ENCODE assay signal across 14 mouse cellular contexts in the genomic region with DNA sequence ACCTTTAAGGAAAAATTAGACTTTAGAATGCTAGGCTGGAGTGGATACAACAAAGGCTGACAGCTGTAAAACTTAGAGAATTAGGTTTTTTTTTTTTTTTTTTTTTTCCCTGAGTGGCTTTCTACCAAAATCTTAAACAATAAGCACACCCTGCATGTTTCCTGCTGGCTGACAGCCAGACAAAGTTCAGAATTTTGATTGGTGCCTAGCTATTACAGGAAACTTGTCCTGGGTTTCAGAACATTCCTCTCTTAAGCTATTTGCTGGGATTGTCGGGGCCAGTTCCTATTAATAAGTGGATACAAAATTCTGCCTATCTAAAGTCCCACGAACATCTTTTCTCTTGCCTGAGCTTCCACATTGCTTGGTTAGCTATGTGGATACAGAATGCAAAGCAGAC.
DNase-seq lines count a peak whose midpoint lies in the region; ATAC-seq lines count a peak whose summit lies in the region.
"Had no signal": no experiment of that assay in that cellular context is flagged by ENCODE, and none has a peak within 500 bp of the region (broad histone marks: within the 10 kb centered on the region; RNA-seq: fewer than 3 reads in every experiment).

No protein-coding gene starts in this region.

- no peak overlapping the region for H3K4me2 ChIP-seq in forebrain, embryonic 14.5 days (ENCODE audit: low read length)
- H3K4me2 ChIP-seq in forebrain, embryonic 13.5 days, result no peak overlapping the region
- H3K4me2 ChIP-seq: embryonic facial prominence, embryonic 12.5 days; midbrain, embryonic 13.5 days had no signal

- no peak overlapping the region for H3K27ac ChIP-seq in forebrain, embryonic 14.5 days (ENCODE audit: low read depth, low read length)
- H3K27ac ChIP-seq in forebrain, embryonic 13.5 days, result no peak overlapping the region
- H3K27ac ChIP-seq: embryonic facial prominence, embryonic 12.5 days; midbrain, embryonic 13.5 days had no signal

- no peaks in the 10 kb centered on the region for H3K27me3 ChIP-seq in forebrain, embryonic 14.5 days (replicated peaks; ENCODE audit: control insufficient read depth, insufficient read depth, low read length)
- H3K27me3 ChIP-seq in forebrain, embryonic 13.5 days, result no peaks in the 10 kb centered on the region
- H3K27me3 ChIP-seq: embryonic facial prominence, embryonic 12.5 days; midbrain, embryonic 13.5 days had no signal

- H3K9me3 ChIP-seq in forebrain, embryonic 14.5 days (replicated peaks; ENCODE audit: control insufficient read depth, low read length), result no peaks in the 10 kb centered on the region
- no peaks in the 10 kb centered on the region for H3K9me3 ChIP-seq in forebrain, embryonic 13.5 days (replicated peaks)
- H3K9me3 ChIP-seq: embryonic facial prominence, embryonic 12.5 days; midbrain, embryonic 13.5 days had no signal

- peak; percentile 23 for DNase-seq in forebrain, embryonic 14.5 days (ENCODE audit: low spot score)
- peak; percentile 21 for DNase-seq in Muller cell, postnatal 12 days (ENCODE audit: inconsistent ontology term)
- peak; percentile 79 for DNase-seq in heart, adult 8-10 months (ENCODE audit: low spot score)
- DNase-seq in kidney, postnatal 10 days, result peak; percentile 73
- DNase-seq in cerebellum, postnatal 4 days (ENCODE audit: low spot score in 2 of 2), result no peak
- DNase-seq in left cerebral cortex, adult 18-20 months (ENCODE audit: low spot score in 2 of 2), result no peak
- DNase-seq in right cerebral cortex, postnatal 36 days (ENCODE audit: low spot score in 2 of 2), result no peak
- DNase-seq: liver; spleen, adult 18-20 months; thymus, adult 2 months had no signal

- 39% methylated on average over 2 of the region's 2 CpGs for WGBS in forebrain, embryonic 14.5 days
- 42% methylated on average over 2 of the region's 2 CpGs for WGBS in forebrain, embryonic 13.5 days

- H3K4me1 ChIP-seq in forebrain, embryonic 14.5 days (ENCODE audit: control insufficient read depth, insufficient read depth, low read length), result peaks cover 10% of the 10 kb centered on the region; the same call in 1 of the 2 replicates
- peaks cover 17% of the 10 kb centered on the region for H3K4me1 ChIP-seq in forebrain, embryonic 13.5 days
- H3K4me1 ChIP-seq: embryonic facial prominence, embryonic 12.5 days had no signal

- H3K9ac ChIP-seq in forebrain, embryonic 14.5 days (ENCODE audit: low read length), result no peak overlapping the region
- H3K9ac ChIP-seq in forebrain, embryonic 13.5 days, result no peak overlapping the region
- H3K9ac ChIP-seq: embryonic facial prominence, embryonic 12.5 days; midbrain, embryonic 13.5 days had no signal

- ATAC-seq in forebrain, embryonic 14.5 days, result no peak
- ATAC-seq in forebrain, embryonic 13.5 days, result no peak
- ATAC-seq: CD4-positive, CD25-positive, alpha-beta regulatory T cell, adult 4 months; midbrain, embryonic 13.5 days had no signal

- H3K36me3 ChIP-seq in forebrain, embryonic 14.5 days (ENCODE audit: control insufficient read depth, insufficient read depth, low read length), result no peaks in the 10 kb centered on the region
- no peaks in the 10 kb centered on the region for H3K36me3 ChIP-seq in forebrain, embryonic 13.5 days (ENCODE audit: poor library complexity, severe bottlenecking)
- H3K36me3 ChIP-seq: embryonic facial prominence, embryonic 12.5 days; midbrain, embryonic 13.5 days had no signal

- no peak overlapping the region for H3K4me3 ChIP-seq in forebrain, embryonic 14.5 days (ENCODE audit: low read depth, low read length)
- H3K4me3 ChIP-seq in forebrain, embryonic 13.5 days, result no peak overlapping the region
- H3K4me3 ChIP-seq: embryonic facial prominence, embryonic 12.5 days; midbrain, embryonic 13.5 days had no signal

Comparison
In these comparisons a context has a peak if more than half of its experiments do, and no peak if none do; other contexts are left out.
1. DNase-seq: peak in forebrain, embryonic 14.5 days (single experiment), Muller cell, postnatal 12 days (single experiment), heart, adult 8-10 months (single experiment) and kidney, postnatal 10 days (single experiment); none in cerebellum, postnatal 4 days (0 of 2), left cerebral cortex, adult 18-20 months (0 of 2) and right cerebral cortex, postnatal 36 days (0 of 2).